Mouse (Mus musculus): ENCODE data around the gene Qpctl.
"Not testable (repeated sequence)": the region's sequence is repeated elsewhere in the genome, so short reads cannot be mapped to it uniquely, and the experiment has no call there.

Gene Qpctl

DNA sequence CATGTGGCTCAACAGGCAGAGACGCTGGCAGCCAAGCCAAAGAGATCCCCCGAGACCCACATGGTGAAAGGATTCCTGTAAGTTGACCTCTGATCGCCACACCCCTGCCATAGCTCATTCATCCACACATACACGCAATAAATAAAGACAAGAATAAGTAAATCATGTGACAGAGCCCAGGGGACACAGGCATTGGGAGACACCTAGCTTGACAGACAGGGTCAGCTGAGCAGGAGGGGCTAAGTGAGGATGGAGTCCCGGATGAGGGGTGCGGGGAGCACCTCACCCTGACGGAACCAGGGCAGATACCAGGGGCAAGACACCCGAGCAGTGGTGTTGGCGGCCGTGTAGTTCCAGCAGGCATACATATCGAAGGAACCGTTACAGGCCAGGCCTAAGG is 14.7 kb upstream of the Qpctl start:
- no peak for DNase-seq (ENCODE audit: low spot score)

DNA sequence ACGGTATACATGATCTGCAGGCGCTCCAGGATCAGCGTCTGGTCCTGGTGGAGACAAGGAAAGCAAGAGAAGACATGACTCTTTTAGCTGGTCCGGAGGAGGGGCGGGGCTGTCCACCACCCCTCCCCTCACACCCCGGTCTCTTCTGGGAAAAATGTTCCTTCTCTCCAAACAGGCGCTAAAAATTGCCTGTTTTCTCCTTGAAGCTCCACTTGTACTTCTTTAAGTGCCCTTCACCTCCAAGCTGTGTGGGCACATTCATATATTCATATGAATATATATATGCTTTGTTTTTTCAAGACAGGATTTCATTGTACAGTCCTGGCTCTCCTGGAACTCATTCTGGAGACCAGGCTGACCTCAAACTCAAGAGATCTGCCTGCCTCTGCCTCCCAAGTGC is 13.8 kb upstream of the Qpctl start:
- DNase-seq (ENCODE audit: low spot score) = no peak

DNA sequence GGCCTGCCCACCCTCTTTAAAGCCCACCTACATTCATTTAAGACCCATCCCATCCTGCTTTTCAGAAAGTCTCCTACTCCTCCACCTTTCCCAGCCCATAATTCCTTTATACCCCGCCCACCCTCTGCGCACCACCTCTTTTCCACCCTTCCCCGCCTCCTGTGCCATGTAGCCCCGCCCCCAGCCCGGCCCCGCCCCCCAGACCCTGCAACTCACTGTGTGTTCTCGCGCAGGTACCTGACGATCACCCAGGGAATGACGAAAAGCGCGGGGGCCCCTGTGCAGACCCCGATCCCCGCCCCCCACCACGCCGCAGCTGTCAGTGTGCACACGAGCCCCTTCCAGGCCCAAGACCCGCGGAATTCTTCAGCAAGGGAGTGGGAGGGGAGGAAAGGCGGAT is 11.0 kb upstream of the Qpctl start:
- DNase-seq (ENCODE audit: low spot score) = peak; percentile 64

DNA sequence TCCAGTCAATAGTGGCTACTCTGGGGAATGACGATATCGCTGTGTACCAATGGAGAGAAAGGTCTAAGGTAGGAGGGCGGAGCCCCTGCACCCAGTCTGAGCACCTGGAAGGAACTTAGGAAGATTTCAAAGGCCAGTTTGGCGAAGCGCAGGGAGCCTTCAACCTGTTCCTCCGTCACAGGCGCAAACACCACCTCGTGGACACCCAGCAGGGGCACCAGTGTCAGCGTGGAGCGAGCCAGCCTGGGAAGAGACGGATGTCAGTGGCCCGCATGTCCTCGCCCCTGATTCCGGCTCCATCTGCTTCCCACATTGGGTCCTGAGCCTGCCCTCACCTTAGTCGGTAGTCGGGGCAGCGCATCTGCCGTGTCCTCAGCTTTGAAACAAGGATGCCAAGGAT is 10.3 kb upstream of the Qpctl start:
- DNase-seq (ENCODE audit: low spot score) = no peak

DNA sequence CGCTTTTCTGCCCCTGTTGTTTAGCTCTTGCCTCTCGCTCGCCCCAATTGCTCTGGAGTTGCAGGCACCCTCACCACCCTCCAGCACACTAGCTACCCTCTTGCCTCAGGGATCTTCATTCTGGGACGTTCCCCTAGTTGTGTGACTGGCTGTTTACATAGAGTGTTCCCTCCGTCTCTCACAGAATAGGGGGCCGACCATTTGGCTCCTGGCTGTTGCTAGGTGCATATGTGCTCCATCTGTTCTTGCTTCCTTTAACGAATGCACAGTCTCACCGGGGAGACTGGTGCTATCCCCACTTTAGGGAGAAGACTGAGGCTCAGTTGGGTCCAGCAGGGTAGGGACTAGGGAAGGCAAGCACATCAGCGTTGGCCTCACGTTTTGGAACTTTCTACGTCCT is 9.5 kb upstream of the Qpctl start:
- DNase-seq (ENCODE audit: low spot score) = no peak

DNA sequence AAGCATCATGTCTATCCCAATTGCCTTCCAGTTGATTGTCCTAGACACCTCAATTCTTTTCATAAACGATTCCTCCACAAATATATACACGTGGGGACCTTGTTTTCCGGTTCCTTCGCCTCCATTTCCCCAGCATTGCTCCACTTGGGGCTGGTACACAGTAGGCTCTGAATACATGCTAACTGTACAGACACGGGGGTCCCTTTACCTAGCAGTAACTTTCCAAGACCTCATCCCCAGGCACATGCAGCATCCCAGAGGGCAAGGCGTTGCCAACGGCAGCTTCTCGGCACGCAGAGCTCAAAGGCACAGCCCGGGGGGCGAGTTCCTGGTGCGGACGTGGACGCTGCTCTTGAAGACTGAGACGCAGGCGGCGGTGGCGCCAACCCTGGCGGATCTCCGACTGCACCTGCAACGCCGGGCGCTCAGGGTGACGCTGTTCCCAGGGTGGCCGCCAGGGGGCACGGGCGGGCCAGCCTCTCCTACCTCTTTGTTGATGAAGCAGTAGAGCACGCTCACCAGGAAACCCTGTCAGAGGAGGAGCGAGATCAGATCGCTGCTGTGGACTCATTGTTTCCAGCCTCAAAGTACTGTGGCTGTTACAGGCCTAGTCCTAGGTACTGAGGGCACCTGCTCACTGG is 8.2 kb upstream of the Qpctl start:
- DNase-seq (ENCODE audit: low spot score) = peak; percentile 88

DNA sequence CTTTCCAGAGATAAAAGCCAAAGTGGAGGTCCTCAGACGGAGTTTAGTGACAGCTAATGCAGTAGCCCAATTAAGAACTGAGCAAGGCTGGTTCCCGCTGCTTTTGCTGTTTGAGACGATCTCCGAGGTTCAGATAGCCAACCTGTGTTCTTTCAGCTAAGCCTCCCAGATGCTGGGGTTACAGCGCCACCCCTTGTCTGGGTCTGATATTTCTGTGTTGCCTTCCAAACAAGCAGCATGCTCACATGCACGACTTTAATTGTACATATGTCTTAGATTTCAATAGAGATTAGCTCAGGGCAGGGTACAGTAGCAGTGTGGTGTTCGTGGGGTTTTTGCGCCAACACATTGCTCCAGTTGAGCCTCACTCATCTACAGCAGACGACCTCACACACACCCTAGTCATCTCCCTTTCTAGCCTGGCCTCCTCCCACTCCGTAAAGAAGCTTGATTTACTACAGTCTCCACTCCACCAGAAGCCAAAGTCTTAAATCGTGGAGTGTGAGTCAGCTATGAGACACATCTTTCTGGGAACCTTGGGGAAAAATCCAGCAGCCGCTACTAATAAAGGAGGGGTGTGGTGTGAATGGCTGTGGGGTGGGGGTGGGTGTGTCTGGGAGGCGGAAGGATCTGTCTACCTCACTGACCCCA is 6.9 kb upstream of the Qpctl start:
- no peak for DNase-seq (ENCODE audit: low spot score)

DNA sequence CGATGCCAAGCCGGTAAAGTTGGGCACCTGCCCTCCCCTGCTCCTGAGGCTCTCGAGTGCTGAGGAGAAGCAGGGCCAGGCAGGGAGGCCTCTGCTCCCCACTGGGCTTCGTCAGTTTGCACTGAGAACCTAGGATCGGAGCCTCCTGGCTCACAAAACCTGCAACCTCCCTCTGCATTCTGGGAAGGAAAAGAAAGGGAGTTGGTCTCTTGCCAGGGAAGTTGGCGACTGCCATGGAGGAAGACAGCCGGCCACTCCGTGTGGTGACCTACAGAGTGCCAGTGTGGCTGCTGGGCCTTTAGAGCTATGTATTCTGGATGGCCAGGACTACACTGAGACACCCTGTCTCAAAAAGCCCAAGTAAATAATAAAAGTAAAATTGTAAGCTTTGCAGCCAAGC is 5.7 kb upstream of the Qpctl start:
- no peak for DNase-seq (ENCODE audit: low spot score)

DNA sequence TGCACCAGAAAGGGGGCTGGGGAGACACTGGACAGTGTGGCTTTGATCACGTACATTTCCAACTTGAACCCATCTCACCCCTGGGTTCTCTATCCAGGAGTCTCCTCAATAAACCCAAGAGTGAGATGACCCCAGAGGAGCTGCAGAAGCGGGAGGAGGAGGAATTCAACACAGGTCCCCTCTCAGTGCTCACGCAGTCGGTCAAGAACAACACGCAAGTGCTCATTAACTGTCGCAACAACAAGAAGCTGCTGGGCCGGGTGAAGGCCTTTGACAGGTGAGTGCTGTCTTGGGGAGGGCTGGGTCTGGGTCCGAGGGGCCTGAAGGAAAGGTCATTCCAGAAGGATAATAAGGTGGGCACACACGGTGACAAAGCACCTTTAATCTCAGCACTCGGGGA is 2.0 kb upstream of the Qpctl start:
- DNase-seq (ENCODE audit: low spot score) = not testable (repeated sequence)

DNA sequence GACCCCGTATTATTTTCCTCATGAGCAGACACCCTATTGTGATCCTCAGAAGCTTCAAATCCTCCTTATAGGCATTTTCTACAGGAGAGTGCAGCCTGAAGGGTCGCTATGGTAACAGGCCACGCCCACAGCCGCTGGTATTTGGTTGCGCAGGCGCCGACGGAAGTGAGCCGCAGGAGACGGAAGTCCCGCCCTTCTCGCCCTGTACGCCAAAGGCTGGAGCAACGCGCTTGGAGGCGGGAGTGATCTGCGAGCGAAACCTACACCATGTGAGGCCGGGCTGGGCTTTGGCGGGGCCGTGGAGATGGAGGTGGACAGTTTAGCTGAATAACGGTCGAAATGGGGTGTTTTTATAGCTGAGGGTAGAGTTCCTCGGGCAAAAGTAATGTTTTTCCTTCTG is 535 bp upstream of the Qpctl start, which contains the start of gene Snrpd2:
TSS of gene Snrpd2 (plus strand) at position 97 of the 400 bp plus-strand sequence.
- DNase-seq (ENCODE audit: low spot score) = peak; percentile 98

DNA sequence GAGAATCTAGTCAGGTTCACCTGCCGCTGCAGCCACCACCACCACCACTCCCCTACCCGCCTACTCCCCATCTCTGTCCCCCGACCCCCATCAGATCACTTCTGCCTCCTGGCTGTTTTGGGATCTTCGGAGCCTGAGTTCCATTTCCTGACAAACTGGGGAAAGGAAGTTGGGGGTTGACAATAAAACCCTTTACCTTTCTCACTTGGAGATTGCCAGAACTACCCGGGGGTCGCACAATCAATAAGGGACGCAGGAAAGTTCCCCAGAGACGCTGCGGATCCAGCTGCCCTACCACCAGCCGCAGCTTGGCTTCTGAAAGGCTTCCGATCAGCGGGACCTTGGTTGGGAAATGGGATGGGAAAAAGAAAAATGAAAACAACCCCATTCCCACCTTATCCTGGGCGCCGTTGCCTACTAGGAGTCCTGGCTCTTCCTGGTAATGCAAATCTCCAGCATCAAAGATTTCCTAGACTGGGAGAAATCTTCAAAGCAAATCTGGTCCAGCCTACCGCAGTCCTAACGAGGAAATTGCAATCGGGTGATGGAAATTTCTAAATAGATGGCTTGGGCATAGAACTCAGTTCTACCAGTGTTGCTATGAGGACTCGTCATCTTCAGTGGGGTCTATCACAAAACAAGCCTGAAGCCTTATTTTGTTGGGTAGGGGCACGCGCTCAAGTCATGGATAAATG is 764 bp downstream of the Qpctl start:
- no peak for DNase-seq (ENCODE audit: low spot score)

DNA sequence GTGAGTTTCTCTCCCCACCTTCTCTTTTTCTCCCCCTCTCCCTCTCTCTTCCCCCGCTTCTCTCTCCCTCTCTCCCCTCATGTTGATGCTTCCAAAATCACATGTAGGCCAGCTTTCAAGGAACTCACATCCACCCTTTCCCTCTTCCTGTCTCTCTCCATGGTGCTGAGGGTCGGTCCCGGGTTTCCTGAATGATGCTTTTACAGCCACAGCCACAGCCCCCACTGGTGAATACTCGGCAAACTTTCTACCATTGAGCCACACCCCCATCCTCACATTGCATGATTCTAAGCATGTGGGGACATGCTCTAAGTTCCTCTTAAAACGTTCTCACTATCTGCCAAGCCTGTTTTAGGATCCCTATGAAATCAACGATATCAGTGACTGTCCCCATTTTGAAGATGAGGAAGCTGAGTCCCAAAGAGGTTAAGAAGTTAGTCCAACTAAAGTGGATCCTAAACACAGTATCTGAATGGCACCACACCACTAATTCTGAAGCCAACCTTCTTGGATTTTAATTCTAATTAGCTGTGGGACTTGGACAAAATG is 1.5 kb downstream of the Qpctl start:
- no peak for DNase-seq (ENCODE audit: low spot score)

DNA sequence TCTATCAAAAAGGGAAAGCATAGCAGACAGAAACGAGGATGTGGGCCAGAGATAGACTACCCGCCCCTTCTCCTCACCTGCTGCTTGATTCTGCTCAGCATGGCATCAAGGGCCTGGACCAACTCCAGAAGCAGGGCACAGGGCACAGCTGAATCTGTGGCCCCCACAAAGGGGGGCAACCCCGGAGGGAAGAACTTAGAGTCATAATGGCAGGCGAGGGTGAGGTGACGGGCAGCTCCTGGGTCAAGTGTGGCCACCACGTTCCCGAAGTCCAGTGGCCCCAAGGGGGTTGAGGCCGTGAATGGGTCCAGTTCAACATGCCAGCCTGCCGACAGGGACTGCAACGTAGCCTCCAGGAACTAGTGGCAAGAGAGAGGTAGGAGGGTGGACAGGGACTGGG is 2.3 kb downstream of the Qpctl start:
- DNase-seq (ENCODE audit: low spot score) = no peak

DNA sequence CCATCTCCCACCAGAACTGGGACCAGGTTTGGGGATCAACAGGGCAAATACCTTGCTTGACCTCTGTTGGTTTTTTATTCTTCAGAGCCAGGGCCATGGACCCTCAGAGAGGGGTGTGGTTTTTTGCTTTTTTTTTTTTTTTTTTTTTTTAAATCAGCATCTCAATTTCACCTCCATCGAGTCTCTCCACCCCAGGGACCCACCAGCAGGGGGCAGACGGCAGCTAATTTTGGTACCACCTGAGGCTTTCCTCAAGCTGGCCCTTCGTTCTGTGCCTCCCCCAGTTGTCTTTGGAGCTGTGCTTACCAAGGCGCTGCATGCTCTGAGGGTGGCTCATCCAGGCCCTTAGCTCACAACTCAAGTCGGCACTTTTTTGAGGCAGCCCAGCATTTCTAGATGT is 11.7 kb downstream of the Qpctl start:
- peak; percentile 50 for DNase-seq (ENCODE audit: low spot score)

DNA sequence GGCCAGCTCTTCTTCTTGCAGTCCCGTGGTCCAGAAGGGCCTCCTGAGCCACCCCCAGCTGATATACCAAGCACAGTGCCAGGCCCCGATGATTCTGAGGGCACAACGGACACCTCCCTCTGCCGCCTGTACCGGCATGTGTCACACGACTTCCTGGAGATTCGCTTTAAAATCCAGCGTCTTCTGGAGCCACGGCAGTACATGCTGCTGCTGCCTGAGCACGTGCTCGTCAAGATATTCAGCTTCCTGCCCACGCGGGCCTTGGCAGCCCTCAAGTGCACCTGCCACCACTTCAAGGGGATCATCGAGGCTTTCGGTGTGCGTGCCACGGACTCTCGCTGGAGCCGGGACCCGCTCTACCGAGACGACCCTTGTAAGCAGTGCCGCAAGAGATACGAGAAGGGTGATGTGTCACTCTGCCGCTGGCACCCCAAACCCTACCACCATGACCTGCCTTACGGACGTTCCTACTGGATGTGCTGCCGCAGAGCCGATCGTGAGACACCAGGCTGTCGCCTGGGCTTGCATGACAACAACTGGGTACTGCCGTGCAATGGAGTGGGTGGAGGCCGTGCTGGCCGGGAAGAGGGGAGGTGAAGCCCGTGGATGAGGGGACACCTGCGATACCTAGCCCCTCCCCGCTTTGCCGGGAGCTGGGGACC is 12.3 kb downstream of the Qpctl start:
- DNase-seq (ENCODE audit: low spot score) = no peak

DNA sequence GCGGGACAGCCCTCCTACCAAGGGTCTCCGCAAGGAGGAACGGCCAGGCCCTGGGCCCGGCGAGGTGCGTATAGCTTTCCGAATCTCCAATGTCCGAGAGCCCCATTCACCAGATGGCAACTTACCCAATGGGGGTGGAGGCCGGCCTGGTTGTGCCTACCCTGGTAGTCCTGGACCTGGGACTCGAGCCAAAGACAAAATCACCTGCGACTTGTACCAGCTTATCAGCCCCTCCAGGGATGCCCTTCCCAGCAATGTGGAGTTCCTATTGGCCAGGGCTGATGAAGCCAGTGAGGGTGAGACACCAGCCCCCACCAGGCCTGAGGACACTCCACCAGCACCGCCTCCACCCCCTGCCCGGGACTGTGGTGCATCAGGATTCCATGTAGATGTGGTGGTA is 12.9 kb downstream of the Qpctl start:
- no peak for DNase-seq (ENCODE audit: low spot score)

DNA sequence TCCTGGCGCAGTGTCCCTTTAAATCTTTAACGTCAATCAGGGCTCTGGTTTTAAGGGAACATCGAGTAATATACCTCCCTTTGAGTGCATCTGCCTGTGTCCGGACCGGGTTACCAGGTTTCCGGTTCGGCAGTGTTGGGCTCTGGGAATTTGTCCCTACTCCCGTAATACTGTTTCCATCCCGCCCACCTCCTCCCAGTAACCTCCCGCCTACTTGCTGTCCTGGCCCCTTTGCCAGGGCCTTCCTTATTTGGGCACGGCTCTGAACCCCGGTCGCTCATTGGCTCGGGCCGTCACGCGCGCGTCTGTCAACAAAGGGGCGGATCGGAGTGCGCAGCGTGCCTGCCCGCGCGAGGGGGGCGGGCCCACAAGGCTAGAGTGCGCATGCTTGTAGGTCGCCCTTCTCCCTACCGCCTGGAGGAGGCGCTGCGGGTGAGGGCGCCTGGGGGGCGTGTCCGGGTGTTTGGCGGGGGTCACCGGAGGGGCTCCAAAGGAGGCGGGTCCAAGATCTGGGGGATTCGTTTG is 17.7 kb downstream of the Qpctl start:
- DNase-seq (ENCODE audit: low spot score) = peak; percentile 98

DNA sequence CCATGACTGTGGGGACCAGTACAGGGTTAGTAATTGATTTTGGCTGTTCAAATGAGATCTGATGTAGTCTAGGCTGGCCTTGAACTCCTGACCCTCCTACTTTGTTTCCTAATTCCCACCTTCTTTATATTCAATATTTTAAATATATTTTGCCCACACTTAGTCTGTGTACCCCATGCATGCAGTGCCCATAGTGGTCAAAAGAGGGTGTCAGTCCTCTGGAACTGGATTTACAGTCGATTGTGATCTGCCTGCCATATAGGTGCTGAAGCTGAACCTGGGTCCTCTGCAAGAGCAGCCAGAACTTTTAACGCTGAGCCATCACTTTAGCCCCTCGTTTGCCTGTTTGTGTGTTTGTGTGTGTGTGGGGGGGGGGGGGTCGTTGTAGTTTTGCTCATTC is 18.4 kb downstream of the Qpctl start:
- DNase-seq (ENCODE audit: low spot score) = peak; percentile 28

DNA sequence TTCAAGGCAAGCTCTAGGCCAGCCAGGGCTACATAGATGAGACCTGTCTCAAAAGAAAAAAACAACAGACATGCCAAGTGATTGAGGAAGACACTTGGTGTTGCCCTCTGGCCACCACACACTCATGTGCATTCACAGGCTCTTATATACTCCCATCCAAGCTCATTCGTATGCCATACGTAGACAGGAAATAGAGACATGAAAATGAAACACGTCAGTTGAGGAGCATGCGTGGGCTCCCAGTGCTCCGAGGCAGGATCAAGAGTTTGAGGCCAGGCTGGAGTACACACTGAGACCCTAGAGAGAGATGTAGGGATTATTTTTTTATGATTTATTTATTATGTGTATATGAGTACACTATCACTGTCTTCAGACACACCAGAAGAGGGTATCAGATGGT is 19.7 kb downstream of the Qpctl start:
- DNase-seq (ENCODE audit: low spot score) = no peak

DNA sequence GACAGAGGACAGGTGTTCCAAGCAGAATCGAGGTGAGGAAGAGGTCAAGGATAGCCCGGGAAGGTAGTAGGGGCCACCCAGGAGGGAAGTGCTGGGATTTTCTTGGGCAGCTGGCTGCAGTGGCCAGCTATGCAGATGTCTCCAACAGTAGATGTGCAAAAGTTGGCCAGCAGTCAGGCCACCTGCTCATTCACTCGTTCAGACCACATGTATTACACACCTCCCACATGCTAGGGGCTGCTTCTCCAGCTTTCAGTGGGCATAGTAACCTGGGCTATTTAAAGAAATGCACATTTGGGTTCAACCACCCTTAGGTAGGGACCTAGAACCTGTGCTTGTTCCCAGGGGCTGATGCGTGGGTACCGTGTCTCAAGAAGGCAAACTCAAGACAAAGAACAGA is 21.3 kb downstream of the Qpctl start:
- no peak for DNase-seq (ENCODE audit: low spot score)

DNA sequence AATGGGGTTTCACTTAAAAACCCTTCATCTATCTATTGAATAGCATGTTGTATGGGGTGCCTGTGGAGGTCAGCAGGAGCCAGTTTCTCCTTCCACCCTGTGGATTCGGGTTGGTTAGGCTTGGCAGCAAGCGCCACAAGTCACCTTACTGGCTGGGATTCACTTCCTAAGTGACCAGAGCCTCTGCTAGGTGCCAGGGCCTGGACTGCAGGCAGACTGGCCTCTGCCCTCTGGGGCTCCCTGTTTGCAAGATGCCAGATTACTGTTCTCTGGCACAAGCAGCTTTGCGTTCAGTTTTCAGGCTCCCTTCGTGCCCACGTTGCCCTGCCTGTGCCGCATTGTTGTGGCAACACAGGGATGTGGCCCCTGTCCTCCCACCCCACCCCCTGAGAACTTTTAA is 24.4 kb downstream of the Qpctl start:
- no peak for DNase-seq (ENCODE audit: low spot score)

DNA sequence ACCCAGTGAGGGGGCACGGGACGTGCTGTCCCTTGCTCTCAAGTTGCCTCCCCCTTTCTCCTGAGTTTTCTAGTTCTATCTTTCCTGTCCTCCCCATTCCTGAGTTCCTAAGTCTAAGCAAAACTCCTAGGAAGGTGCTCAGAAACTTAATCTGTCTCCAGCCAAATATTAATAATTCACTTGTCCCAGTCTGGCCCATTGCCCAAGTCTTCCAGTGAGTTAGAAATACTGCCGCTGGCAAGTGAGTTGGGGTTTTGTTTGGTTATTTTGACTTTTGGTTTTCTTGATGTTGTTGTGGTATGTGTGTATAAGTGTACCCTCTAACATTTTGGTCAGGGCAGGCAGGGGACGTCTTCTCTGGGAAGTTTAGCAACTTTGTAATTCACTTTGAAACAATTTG is 27.4 kb downstream of the Qpctl start:
- DNase-seq (ENCODE audit: low spot score) = no peak

Measured in embryo, embryonic 10.5 days (tissue).